Comparison of ENCODE assay signal across 11 mouse cellular contexts in the genomic region with DNA sequence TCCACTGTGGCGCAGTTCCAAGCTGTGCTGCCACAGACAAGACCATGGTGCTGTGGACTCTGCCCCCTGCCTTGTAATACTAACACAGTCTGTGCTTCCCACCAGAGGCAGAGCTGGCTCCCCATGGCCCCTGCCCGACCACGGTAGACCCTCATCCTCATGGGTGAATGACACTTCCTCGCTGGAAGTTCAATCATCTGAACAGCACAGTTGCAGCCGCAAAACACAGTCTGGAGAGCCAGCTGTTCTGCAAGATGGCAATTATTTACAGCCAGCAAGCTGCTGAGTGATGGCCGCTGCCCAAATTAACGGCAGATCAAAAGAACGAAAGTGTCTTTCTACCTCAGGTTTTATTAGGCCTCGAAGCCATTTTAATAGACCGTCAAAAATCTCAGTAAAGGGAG.
DNase-seq lines count a peak whose midpoint lies in the region; ATAC-seq lines count a peak whose summit lies in the region.
"Had no signal": no experiment of that assay in that cellular context is flagged by ENCODE, and none has a peak within 500 bp of the region (broad histone marks: within the 10 kb centered on the region; RNA-seq: fewer than 3 reads in every experiment).

No protein-coding gene starts in this region.

- no peaks in the 10 kb centered on the region for H3K27me3 ChIP-seq in forebrain, embryonic 14.5 days (replicated peaks; ENCODE audit: control insufficient read depth, insufficient read depth, low read length)
- no peaks in the 10 kb centered on the region for H3K27me3 ChIP-seq in neural tube, embryonic 11.5 days (ENCODE audit: control insufficient read depth, insufficient read depth, low read length)

- peak overlapping the region; percentile 3; the same call in 1 of the 2 replicates for H3K4me2 ChIP-seq in forebrain, embryonic 14.5 days (ENCODE audit: low read length)
- H3K4me2 ChIP-seq in neural tube, embryonic 11.5 days (ENCODE audit: low read depth): no peak overlapping the region

- 12% methylated on average over 10 of the region's 10 CpGs for WGBS in forebrain, embryonic 14.5 days
- WGBS in neural tube, embryonic 11.5 days: 9% methylated on average over 10 of the region's 10 CpGs

- no peaks in the 10 kb centered on the region for H3K9me3 ChIP-seq in forebrain, embryonic 14.5 days (replicated peaks; ENCODE audit: control insufficient read depth, low read length)
- H3K9me3 ChIP-seq in neural tube, embryonic 11.5 days (ENCODE audit: control insufficient read depth, low read length): no peaks in the 10 kb centered on the region

- H3K27ac ChIP-seq in forebrain, embryonic 14.5 days (ENCODE audit: low read depth, low read length): no peak overlapping the region
- H3K27ac ChIP-seq in neural tube, embryonic 11.5 days (ENCODE audit: low read depth, low read length): no peak overlapping the region

- H3K4me3 ChIP-seq in forebrain, embryonic 14.5 days (ENCODE audit: low read depth, low read length): no peak overlapping the region
- H3K4me3 ChIP-seq in neural tube, embryonic 11.5 days (ENCODE audit: low read depth, low read length): no peak overlapping the region

- peak; percentile 63 for DNase-seq in left cerebral cortex, postnatal 4 days
- no peak for DNase-seq in left cerebral cortex, postnatal 10 days (ENCODE audit: extremely low spot score in 1 of 2, low spot score in 2 of 2)
- peak; percentile 77 for DNase-seq in forebrain, embryonic 14.5 days (ENCODE audit: low spot score)
- DNase-seq in layer of hippocampus, adult 9-10 months (ENCODE audit: low spot score): peak; percentile 47
- peak; percentile 38 for DNase-seq in neural tube, embryonic 11.5 days (ENCODE audit: low spot score)
- DNase-seq in gastrocnemius, postnatal 10 days: no peak
- no peak for DNase-seq in frontal cortex, postnatal 36 days (ENCODE audit: low spot score in 2 of 2)
- no peak for DNase-seq in testis, postnatal 10 days (ENCODE audit: low spot score)
- DNase-seq: thymus, adult 18-20 months had no signal

- no peak overlapping the region for H3K9ac ChIP-seq in forebrain, embryonic 14.5 days (ENCODE audit: low read length)
- no peak overlapping the region for H3K9ac ChIP-seq in neural tube, embryonic 11.5 days (ENCODE audit: low read length)

- no peaks in the 10 kb centered on the region for H3K36me3 ChIP-seq in forebrain, embryonic 14.5 days (ENCODE audit: control insufficient read depth, insufficient read depth, low read length)
- H3K36me3 ChIP-seq in neural tube, embryonic 11.5 days (ENCODE audit: control insufficient read depth, insufficient read depth, low read length): no peaks in the 10 kb centered on the region

- peak; percentile 69 for ATAC-seq in forebrain, embryonic 14.5 days
- ATAC-seq in neural tube, embryonic 11.5 days (ENCODE audit: insufficient read depth, low FRiP score, low TSS enrichment): peak; percentile 67; the same call in 1 of the 2 replicates
- ATAC-seq: activated CD4-positive, CD25-positive, alpha-beta regulatory T cell, adult 4 months; lung, postnatal 0 days had no signal

- intact Hi-C loops in left cerebral cortex, postnatal 4 days (cut with DNase I): no loop called here
- intact Hi-C loops in left cerebral cortex, postnatal 10 days (cut with DNase I): no loop called here

- H3K4me1 ChIP-seq in forebrain, embryonic 14.5 days (ENCODE audit: control insufficient read depth, insufficient read depth, low read length): peaks cover 14% of the 10 kb centered on the region
- peaks cover 11% of the 10 kb centered on the region; the same call in 1 of the 2 replicates for H3K4me1 ChIP-seq in neural tube, embryonic 11.5 days (ENCODE audit: control insufficient read depth, insufficient read depth, low read length)

Comparison
In these comparisons a context has a peak if more than half of its experiments do, and no peak if none do; other contexts are left out.
1. DNase-seq: peak in left cerebral cortex, postnatal 4 days (single experiment), forebrain, embryonic 14.5 days (single experiment), layer of hippocampus, adult 9-10 months (single experiment) and neural tube, embryonic 11.5 days (single experiment); none in left cerebral cortex, postnatal 10 days (0 of 2), gastrocnemius, postnatal 10 days (single experiment), frontal cortex, postnatal 36 days (0 of 2) and testis, postnatal 10 days (single experiment).